Mouse (Mus musculus) CH12F3 (cell line): ENCODE results near the gene Zdhhc21.

Experiments used
- in situ Hi-C: fragments of 300-500 bp; cut with MboI; formaldehyde crosslinking; loops from 2 replicates; pipeline ENCODE4 v1.14.3; 2020; ENCODE audit warnings: low sequenced_read_pairs

The Zdhhc21 gene

DNA sequence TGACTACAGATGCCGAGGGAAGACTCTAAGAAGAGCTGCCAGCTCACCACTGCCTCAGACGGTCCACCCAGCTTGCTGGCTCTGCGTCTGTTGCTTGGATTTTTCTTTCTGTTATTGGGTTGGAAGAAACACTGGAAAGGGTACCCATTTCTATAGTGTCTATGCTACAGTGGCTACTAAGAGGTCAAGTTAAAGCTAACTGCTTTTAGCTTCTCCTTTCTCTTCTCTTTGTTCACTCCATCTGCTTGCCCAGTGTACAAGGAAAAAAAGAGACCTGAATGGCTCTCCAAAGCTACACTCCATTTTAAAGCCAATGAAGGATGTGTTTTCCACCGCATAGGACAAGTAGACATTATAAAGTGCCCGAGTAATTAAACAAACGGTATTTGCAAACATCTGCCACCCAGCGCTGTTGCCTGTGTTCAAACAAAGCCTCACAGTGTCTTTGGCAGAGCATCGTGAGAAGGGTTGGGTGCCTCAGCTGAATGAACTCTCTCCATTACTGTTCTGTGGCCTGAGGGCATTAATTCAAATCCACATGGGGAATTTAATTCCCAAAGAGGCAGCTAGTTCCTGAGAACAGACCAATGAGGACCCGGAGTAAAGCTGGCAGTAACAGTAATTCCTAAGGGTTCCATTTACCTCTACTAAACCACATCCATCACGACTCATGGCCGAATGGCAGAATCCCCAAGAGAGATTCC, 94.1 kb downstream of the Zdhhc21 start:
- in situ Hi-C loops = no loop called here

DNA sequence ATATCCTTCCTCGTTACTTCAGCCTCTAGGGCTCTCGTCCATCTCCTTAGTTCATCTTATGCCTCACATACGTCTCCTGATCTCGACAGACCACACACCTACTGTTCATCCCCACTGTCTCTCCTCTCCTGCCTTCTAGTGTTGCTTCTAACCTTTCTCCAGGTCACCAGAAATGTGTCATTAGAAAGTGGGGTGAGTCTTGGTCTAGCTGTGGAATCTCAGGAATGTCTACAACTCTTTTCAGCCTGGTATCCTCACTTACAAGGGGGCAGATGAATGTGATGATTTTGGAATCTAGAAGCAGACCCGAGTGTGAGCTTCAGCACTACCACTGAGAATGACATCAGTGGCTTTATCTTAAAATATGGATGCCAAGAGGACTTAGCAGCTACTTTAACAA, 96.2 kb downstream of the Zdhhc21 start:
- in situ Hi-C loops = no loop called here

- in situ Hi-C loops = no loop called here
Observed at GRCm38 (mm10) chr4:82762430-82763119, 97.2 kb downstream of the Zdhhc21 start.

DNA sequence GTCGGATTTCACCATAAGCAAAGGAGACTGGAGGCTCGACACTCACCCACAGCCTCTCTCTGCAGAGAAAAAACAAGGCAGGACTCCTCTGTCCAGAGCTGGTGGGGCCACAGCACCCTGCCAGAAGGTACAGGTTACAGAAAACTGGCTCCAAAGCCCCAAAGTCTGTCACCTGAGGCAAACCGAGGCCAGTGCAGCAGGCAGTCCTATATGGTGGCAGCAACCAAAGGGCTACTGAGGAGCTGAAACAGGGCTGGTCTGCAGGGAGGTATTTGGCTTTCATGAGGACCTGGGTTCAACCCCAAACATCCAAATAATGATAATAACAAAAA, 103.5 kb downstream of the Zdhhc21 start:
- in situ Hi-C loops = no loop called here

- in situ Hi-C loops = no loop called here
Observed at GRCm38 (mm10) chr4:82755616-82756294, 104.0 kb downstream of the Zdhhc21 start.
